Mouse (Mus musculus) MN1 (cell line): ENCODE measurements around the gene Sema6d.
A peak's percentile ranks its signal among the peaks of the same experiment; 100 is the strongest.

Experiments used
- DNase-seq: peaks from one replicate; pipeline ENCODE4 v3.0.0-alpha.2; 2016; ENCODE audit warnings: low spot score

Gene Sema6d

DNA sequence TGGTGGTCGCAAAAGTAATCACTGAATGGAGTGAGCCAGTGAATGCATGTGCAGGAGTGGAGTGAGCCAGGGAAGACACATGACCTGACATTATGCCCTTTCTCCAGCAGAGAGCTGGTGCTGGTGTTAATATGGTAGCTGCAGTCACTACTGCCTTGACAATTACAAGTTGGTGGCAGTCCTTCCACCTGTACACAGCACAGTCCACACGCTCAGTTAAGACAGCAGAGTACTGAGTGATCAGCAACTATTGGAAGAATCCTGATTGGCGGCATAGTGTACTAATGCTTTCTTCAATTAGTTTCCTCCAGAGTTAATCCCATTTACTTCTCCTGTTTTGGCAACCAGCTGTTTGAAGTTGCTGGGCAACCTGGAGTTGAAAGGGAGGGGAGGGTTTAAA lies 81.9 kb downstream of the Sema6d start:
- DNase-seq: no peak

DNA sequence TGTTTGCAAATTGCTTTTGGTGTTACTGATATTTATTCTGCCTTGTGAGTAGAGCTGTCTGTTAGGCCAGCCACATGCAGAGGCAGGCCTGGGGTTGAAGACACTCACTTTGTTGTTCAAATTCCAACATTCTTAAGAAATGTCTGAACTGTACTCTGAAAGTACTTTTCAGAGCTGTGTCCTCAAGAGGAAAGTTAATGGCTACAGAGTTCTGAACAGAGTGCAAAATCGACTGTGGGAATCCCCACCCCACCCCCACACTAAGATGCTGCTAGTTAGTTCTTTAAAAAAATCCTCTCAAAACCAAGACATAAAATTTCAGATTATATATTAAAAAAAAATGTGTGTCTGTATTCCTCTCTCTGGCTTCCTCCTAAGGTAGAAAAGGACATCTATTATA lies 86.5 kb downstream of the Sema6d start:
- DNase-seq: no peak

DNA sequence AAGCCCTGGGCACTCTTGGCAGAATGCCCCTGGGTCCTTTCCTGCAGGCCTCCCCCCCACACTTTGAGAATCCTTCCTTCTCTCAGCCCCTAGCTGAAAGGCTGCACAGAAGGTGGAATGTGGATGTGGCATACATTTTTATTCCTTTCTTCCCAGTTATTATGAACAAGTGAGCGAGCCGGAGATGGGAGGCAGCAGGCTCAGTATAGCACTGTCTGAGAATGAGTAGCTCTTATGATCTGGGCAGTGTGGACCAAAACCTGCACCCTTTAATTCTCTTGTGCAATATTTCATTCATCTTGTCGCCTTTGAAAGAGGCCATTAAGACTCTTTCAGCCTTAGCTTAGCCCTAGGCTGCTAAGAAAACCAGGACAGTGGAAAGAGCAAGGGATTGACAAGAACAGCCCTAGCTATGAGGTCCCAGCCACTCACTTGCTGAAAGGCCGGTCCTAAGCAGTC lies 87.0 kb downstream of the Sema6d start:
- DNase-seq: no peak

DNA sequence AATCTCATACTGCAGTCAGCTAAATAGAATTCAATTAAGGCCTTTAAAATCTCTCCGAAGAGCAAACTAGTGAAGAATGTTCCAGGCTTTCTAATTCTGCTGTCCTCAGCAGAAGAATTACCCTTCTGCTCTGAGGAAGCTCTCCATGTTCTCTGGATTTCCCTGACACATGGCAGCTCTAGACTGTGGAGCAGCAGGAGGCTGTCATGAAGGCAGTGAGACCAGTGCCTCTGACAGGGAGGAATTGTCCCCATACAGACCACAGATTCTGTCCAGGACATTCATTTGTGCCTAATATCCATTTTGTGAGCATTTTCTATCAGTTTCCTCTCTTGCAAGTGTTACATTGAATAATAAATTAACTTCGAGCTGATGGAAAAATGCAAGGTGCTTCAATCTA lies 99.5 kb downstream of the Sema6d start:
- DNase-seq: no peak

DNA sequence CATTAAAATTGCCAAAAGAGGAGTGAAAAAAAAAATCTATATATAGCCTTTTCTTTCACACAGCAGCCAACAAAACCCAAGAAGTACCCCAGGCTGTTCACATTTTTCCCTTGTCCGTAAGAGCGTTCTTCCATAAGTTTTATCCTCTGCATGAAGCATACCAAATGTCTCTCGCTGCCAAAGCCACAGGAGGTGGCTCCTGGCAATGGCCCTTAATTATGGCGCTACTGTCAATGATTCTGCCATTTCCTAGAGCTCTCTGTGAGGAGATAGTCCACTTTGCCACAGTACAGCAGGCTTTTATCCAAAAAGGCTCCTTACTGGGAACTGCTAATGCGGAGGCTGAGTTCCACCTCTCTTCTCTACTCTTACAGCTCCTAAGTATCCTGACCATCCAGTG lies 104.3 kb downstream of the Sema6d start:
- no peak for DNase-seq

DNA sequence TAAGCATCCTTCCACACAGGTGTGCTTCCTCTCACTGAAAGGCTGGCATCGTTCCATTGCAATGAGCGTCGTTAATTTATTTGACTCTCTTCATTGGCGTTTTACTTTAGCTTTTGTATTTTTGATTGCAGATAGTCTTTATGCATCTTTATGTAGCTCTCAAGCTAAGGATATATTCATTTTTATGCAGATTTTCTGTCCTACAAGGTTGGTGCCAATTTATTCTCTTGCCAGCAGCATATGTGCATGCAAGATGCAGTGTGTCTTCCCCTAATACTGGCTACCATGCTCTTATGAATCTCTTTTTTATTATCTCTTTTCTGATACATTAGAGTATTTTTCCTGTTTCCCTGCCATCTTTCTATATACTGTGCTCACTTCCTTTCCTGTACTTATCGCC lies 111.7 kb downstream of the Sema6d start:
- DNase-seq: no peak

DNA sequence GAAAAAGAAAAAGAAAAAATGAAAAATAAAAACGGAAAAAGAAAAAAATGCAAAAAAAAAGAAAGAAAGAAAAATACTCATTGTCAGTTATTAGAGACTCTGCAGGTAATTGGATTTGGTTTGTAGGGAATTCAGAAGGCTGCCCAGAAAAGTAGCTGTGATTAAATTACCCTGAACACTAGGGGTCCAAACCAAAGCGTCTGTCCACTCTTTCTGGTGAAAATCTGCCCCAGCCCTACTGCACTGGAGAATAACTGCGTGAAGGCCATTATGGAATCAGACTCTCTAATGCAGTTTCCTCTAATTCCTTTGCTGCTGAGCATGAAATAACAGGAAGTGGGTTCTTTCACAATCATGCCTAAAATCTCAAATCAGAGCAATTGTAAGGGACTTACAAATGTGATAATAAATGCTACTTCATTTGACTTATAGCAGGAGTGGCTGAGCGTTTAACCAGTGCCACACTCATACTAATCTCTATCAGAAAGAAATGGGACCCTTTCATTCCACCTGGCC lies 112.8 kb downstream of the Sema6d start:
- DNase-seq: peak; percentile 36

DNA sequence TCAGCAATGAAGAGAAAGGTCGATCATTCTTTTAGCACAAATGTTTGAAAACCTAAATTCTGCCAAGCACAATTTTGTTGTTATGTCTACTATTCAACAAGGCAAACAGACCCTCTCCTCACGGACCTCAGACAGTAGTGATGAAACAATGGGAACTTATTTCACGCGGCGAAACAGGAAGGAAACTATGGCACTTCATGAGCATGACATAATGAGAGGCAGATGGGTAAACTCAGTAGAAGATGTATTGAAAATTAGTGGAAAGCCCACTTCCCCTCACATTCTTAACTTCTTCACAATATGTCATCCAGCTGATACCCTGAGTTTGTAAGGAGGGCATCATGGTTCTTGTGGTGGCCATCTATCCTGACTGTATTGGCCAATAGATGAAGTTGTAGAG lies 116.0 kb downstream of the Sema6d start:
- no peak for DNase-seq

DNA sequence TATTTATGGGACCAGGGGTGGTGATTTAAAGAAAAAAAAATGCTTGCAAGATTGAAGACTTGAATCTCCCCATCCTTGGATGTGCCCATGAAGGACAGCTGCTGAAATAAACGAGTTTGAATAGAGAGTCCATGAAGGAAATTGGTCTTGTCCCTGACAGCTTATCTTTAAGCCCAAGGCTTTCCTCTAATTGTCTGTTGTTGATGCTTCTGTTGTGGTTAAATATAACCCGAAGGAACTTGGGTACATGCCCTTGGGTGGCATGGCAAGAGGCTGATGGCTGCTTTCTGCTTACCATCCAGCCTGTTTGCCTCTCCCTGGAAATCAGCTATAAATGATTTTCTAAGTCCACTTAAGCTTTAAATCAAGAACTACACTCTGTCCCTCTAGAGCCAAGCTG lies 118.5 kb downstream of the Sema6d start:
- no peak for DNase-seq

DNA sequence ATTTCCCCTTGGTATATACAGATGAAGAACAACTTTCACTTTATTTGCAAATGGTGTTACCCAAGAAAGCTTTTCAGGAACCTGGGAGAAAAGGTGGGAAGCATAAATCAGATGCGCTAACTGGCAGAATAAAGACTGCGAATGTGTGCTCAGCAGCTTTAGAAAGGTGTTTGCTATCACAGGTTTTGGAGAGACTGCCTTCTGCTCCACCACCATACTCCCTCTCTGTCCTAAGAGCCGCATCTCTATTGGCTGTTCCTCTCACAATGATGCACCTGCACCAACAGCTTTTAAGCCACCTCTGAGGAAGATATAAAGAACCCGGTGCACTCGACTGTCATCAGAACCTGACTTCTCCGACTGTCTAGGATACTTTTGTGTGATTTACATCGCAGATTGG lies 133.8 kb downstream of the Sema6d start:
- no peak for DNase-seq

DNA sequence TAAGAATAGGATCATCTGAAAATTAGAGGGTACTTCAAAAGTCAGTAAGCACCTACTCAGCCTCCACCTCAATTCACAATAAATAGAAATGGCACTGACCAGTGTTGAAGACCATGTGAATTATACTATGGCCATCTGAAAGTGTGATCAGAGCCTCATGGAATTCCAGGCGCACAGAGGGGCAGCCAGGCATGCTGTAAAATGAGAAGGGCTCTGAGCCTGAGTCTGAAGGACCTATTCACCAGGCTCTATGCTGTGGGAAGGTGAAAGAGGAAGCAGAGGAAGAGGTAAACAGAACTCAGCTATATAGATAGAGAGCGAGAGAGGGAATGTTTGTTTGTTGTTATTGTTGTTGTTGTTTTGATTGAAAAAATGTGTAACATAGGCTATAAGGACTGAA lies 134.6 kb downstream of the Sema6d start:
- no peak for DNase-seq

DNA sequence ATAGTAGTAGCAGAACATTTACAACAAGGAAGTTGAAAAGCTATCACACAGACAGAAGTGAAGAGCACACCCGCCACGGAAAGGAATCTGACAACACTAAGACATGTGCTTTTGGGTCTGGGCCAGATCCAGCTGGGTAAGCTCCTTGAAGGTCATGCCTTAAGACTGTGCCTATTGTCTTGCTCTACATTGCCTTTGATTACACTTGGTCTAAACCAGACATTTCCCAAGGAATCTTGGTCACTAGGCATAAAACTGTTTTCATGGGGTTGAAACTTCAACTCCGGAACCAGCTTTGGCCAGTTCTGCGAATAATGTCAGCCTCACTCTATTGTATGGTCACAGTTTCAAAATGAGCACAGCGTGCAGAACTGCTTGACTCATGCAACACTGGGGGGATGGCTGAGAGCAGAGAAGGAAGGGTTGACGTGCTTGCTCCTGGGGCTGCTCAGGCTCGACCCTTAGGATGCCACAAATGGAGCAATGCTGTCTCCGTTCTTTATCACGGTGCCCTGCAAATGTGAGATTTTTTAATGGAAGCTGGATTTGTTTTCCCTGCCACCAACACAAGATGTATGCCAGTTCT lies 145.0 kb downstream of the Sema6d start:
- DNase-seq: no peak

DNA sequence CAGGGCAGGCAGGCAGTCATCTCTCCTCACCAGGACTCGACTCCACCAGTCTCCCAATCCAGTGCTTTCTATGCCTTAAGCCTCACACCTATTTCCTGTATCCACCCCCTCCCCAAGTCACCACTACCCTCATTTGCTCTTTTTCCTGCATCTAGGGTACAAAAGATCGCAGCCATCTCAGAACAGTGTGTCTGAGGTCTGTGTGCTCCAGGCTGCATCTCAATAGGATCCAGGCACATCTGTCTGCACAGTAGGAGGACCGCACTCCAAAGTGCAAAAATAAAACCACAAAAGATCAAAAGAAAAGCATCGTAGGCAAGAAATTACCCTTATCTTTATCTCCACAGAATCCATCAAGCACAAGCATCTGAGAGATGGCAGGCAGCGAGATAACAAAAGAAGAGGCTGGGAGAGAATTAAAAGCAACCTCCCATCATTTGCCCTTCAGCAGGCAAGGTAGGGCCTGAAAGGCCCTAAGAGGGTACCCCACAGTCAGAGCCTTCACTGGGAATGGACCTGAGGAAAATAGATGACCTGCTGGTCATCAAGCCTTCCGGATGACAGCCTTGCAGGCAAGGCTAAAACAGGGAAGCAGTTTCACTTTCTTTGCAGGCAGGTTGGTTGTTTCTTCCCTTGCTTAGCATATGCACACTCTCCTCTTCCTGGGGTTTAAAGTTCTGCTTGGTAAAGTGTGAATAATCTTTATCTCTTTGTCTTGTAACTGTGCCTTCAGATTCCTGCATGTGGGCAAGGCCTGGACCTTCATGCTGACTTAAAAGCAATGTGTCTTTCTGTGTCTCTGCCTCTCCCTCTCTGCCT lies 145.7 kb downstream of the Sema6d start:
- DNase-seq: no peak

DNA sequence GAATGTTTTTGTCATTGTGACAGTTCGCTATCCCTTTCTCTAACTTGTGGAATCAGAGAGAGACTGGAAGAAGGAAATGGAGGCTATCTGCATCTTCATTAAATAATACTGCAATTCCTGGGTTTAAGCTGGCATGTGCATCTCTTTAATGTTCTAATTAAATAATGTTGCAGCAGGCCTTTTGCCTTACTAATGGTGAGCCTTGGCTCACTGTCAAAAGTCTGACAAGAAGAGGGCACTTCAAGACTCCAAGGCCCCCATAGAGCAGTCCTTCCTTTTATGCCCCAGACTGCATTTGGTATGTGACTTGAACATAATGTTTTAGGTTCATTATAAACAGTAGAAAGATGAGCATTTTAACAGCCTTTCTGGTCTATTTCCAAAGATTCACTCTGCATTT lies 147.1 kb downstream of the Sema6d start:
- peak; percentile 54 for DNase-seq

DNA sequence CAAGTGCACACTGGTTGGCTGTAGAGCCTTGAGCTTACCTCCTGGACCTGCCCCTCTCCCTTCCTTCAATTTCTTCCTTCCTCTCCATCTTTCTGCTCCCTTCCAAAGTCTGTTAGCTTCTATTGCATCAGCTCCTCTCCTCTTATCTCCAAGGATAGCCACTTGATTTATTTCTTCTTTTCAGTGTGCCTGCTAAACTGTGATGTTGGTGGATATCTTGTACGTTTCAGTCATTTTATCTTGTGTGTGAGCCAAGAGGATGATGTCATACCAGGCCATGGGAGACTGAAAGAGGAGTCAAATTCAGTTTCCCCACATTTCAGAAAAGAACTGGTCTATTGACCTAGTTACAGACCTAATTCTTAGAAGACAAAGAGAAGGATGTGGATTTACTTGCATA lies 153.8 kb downstream of the Sema6d start:
- peak; percentile 57 for DNase-seq

DNA sequence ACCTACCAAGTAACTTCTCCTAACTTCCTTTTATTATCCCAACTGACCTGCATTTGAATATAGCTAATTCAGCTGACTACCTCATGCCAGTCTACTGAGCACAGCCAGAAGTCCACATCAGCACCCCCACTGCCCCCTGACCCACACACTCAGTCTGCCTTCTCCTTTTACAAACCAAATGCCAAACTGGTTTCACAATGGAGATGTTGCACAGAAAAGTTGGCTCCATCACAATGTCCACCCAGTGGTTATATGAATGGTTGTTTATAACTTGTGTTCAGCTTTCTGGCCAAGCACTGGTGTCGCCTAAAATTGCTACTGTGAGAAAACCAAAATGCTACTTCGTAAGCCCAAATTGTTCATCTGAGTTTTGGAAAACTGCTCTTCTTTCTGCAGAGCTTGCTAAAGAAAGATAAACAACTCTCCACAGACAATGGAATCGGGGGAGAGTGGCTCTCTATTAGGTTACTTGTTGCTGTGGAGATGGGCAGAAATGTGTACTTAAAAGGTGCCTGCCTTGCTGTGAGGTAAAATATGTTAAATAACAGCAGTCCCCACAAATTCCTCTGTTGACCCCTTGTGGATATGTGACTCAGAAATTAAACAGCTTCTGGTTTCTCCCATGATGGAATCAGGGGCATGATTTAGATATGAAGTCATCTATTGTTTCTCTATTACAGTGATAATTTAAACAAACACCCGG lies 154.9 kb downstream of the Sema6d start:
- DNase-seq: no peak

DNA sequence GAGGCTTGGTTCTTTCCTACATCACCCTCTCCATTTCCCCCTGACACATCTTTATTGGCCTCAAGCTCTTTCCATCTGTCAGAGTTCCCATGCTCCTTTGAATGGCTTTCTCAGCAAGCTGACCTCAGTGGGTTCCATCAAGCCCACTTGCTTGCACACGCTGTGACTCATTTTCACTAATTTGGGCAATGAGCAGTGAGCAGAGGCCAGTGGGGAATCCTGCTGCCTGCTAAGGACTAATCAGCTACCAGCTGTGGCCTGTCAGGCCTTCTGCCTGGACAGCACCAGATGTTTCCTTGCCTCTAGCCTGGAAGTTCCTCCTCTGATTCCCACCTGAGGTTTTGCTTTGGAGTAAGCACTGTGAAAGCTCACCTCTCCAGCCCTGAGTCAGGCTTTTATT lies 168.3 kb downstream of the Sema6d start:
- DNase-seq: peak; percentile 37

DNA sequence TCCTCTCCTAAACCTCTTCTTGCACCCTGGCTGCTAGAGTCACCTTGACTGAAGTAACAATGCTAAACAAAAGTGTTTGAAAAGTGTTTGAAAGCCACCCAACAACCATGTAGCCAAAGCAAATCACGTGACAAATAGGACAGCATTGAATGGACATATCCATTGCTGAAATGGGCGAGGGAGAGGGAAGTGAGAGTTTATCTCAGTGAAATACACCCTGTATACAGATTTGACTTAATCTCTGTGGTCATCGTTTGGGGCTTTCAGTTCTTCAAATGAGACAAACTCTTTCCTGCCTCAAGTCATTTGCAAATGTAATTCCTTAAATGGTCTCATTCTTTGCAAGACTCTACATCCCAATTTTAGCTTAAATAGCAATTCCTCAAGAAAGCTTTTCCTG lies 174.5 kb downstream of the Sema6d start:
- no peak for DNase-seq

DNA sequence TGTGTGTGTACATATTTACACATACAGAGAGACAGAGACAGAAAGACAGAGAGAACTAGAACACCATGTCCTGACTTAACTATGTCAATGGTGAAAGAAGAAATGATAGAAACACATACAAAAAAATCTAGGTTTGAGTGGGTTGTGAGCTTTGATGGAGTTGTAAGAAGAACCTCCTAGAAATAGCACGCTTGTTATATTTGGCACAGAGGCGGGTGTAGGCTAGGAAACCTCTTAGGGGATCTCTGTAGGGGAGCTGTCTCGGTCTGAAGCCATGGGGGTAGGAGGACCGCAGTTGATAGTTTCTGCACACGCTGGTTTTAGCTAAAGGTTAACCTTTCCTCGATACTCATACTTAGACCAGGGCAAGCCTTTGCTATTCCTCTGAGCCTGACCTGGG lies 181.4 kb downstream of the Sema6d start:
- DNase-seq: no peak

DNA sequence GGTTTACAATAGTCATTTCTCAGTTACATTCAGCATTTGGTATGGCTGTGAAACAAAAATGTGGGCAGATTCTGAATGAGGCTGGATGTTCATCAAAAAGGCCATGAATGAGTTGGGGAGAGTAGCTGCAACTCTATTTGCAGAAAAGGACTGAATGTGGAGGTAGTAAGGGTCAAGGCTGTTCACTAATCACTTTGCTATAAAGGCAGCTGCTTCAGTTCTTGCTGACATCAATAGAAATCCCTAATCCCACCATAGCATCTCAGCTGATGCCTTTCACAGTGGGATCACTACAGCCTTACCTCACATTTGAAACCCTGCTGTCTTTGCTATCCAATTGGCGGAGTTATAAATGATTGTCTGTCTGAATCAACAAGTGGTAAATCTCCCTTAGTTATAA lies 187.7 kb downstream of the Sema6d start:
- DNase-seq: no peak

DNA sequence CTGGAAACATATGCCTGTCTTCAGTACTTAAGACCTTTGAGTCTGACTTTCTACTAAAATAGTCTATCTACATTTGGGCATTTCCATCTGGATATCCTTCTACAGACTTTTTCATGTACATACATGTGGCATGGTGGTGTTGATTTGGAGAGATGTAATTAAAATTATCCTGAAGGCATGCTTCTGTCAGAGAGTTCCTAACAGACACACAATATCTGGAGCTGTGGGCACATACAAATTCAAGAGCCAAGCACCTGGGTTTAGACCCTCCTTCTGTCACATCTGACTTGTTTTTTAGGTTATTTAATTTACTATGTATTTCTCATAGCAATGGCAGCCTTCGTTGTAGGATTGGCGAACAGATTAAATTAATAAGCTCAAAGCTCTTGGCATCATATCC lies 195.3 kb downstream of the Sema6d start:
- DNase-seq: no peak

DNA sequence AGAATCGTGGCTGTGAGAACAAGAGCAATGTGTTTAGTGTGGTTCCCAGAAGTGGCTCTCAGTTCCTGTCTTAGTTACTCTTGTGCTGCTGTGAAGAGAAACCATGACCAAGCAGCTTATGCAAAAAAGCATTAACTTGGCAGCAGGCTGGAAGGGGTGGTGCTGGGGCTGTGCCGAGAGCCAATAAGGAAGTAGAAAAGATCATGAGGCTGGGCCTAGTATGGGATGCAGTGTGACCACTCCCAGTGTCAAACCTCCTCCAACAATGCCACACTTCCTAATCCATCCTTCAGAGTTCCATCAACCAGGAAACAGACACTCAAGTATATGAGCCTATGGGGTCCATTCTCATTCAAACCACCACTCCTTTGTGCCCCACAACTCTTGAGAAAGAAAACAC lies 199.6 kb downstream of the Sema6d start:
- no peak for DNase-seq

DNA sequence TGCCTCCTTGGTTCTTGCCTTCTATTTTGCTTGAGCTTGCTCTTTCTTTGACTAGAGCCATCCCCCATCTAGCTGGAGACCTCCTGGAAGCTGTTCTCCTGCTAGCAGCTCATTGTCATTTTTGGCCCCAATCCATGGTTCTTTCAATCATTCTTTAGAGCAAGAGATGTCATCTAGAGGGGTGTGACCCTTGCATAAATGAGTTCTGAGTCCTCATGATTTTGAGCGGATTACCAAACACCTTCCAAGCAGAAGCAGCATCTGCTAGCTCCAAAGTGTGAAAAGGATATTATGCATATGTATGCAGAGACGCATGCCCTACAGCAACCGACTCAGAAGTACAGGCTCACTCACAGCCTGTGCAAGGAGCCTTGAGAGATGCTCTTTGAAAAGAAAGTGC lies 201.4 kb downstream of the Sema6d start:
- no peak for DNase-seq
